Mouse (Mus musculus): ENCODE measurements around the gene Eif5b. TPM values are rescaled to one million over a fixed set of nuclear protein-coding genes. Genes with fewer than 3 reads are reported as not detected.
"Not testable (repeated sequence)": the region's sequence is repeated elsewhere in the genome, so short reads cannot be mapped to it uniquely, and the experiment has no call there.

The Eif5b gene
- polyA plus RNA-seq, 1 experiment from 2014 or later: 14.2 TPM

GRCm38 (mm10) chr1:38055176-38055575 is 57.4 kb downstream of the Eif5b start:
- WGBS (ENCODE audit: insufficient replicate concordance): 90% methylated on average over 5 of the region's 5 CpGs
- Histone ChIP-seq H3K27me3 (no peaks in the 10 kb centered on the region), H3K4me1 (replicated peaks) (no peaks in the 10 kb centered on the region), H3K4me3 (replicated peaks) (no peak overlapping the region), H3K9ac (no peak overlapping the region), H3K4me2 (no peak overlapping the region), H3K9me3 (replicated peaks) (no peaks in the 10 kb centered on the region), H3K36me3 (replicated peaks) (peaks cover 92% of the 10 kb centered on the region), H3K27ac (replicated peaks) (no peak overlapping the region)
- no peak for ATAC-seq (ENCODE audit: insufficient read depth)

DNA sequence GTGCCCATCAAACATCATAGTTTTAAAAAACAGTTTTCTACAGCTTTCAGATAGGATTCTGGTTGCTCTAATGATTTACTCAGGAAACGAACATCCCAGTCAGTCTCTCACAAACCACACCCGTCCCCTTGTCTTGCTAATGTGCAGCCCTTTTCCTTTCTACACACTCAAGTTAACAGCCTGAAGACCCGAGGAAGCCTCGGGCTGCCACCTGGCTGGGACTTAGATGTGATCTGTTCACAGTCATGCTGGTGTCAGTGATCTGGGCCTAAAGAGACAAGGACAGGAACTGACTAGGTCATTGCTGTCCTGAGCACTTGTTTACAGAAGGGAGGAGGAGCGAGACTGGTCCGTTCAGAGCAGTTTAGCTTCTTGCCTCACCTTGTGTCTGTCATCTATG is 60.6 kb downstream of the Eif5b start:
- no peaks in the 10 kb centered on the region for H3K9me3 ChIP-seq (replicated peaks)

DNA sequence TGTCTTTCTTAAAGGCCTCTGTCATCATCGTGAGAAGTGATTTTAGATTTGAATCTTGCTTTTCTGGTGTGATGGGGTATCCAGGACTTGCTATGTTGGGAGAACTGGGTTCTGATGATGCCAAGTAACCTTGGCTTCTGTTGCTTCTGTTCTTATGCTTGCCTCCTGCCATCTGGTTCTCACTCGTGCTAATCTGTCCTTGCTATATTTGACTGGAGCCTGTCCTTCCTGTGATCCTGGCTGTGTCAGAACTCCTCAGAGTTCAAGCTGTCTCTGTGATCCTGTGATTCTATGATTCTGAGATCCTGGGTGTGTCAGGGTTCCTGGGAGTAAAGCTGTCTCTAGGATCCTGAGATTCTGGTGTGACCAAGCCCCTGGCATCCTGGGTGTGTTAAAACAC is 64.3 kb downstream of the Eif5b start:
- 80% methylated on average over 2 of the region's 2 CpGs for WGBS (ENCODE audit: insufficient replicate concordance)

More for the DNA sequence above, 60.6 kb downstream of the Eif5b start:
- 73% methylated on average over 6 of the region's 6 CpGs for WGBS (ENCODE audit: insufficient replicate concordance)
- peaks cover 85% of the 10 kb centered on the region for H3K36me3 ChIP-seq (replicated peaks)
- no peak overlapping the region for H3K4me3 ChIP-seq (replicated peaks)
- no peak overlapping the region for H3K27ac ChIP-seq (replicated peaks)
- H3K4me1 ChIP-seq (replicated peaks): no peaks in the 10 kb centered on the region
- H3K9ac ChIP-seq: no peak overlapping the region
- no peak for ATAC-seq (ENCODE audit: insufficient read depth)
- no peak overlapping the region for H3K4me2 ChIP-seq
- no peaks in the 10 kb centered on the region for H3K27me3 ChIP-seq

GRCm38 (mm10) chr1:38067276-38067675 is 69.5 kb downstream of the Eif5b start:
- Histone ChIP-seq H3K4me3 (replicated peaks) (no peak overlapping the region), H3K9me3 (replicated peaks) (no peaks in the 10 kb centered on the region), H3K27me3 (no peaks in the 10 kb centered on the region), H3K36me3 (replicated peaks) (peaks cover 74% of the 10 kb centered on the region), H3K4me2 (no peak overlapping the region), H3K4me1 (replicated peaks) (no peaks in the 10 kb centered on the region), H3K27ac (replicated peaks) (no peak overlapping the region), H3K9ac (no peak overlapping the region)
- 94% methylated on average over 10 of the region's 10 CpGs for WGBS (ENCODE audit: insufficient replicate concordance)
- no peak for ATAC-seq (ENCODE audit: insufficient read depth)

More for the DNA sequence above, 64.3 kb downstream of the Eif5b start:
- H3K27ac ChIP-seq (replicated peaks); H3K4me2 ChIP-seq; H3K9me3 ChIP-seq (replicated peaks); ATAC-seq (ENCODE audit: insufficient read depth); H3K4me3 ChIP-seq (replicated peaks); H3K27me3 ChIP-seq; H3K9ac ChIP-seq; H3K4me1 ChIP-seq (replicated peaks): not testable (repeated sequence)
- H3K36me3 ChIP-seq (replicated peaks): peaks cover 78% of the 10 kb centered on the region

DNA sequence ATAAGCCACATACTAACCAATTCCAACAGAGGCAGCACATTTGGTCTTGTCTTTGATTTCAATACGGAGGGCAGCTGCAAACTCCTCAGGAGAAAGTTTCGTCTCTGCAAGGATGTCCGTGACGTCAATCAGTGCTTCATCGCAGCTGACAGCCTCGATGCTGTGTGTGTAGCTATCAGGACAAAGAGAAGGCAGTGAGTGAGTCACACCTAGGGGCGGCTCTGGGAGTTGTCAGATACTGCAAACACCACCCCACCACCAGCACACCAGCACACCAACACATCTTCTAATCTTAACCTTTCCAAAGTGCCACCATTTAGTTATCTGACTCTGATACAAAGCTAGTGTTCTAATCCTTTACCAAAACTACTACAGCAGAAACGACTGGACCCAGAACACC is 73.5 kb downstream of the Eif5b start:
- Histone ChIP-seq H3K4me3 (replicated peaks) (no peak overlapping the region), H3K9me3 (replicated peaks) (no peaks in the 10 kb centered on the region), H3K36me3 (replicated peaks) (peaks cover 71% of the 10 kb centered on the region), H3K9ac (no peak overlapping the region), H3K4me1 (replicated peaks) (no peaks in the 10 kb centered on the region), H3K27ac (replicated peaks) (no peak overlapping the region), H3K27me3 (no peaks in the 10 kb centered on the region), H3K4me2 (no peak overlapping the region)
- no peak; the same call in 1 of the 2 replicates for ATAC-seq (ENCODE audit: insufficient read depth)
- 58% methylated on average over 8 of the region's 8 CpGs for WGBS (ENCODE audit: insufficient replicate concordance)

- H3K4me2 ChIP-seq: no peak overlapping the region
- H3K9me3 ChIP-seq (replicated peaks): no peaks in the 10 kb centered on the region
- H3K4me3 ChIP-seq (replicated peaks): no peak overlapping the region
- H3K36me3 ChIP-seq (replicated peaks): peaks cover 58% of the 10 kb centered on the region
- WGBS (ENCODE audit: insufficient replicate concordance): 64% methylated on average over 8 of the region's 8 CpGs
- H3K27ac ChIP-seq (replicated peaks): no peak overlapping the region
- no peaks in the 10 kb centered on the region for H3K4me1 ChIP-seq (replicated peaks)
- H3K9ac ChIP-seq: no peak overlapping the region
- ATAC-seq (ENCODE audit: insufficient read depth): no peak
- no peaks in the 10 kb centered on the region for H3K27me3 ChIP-seq
Observed at GRCm38 (mm10) chr1:38081316-38081715, 83.5 kb downstream of the Eif5b start.

DNA sequence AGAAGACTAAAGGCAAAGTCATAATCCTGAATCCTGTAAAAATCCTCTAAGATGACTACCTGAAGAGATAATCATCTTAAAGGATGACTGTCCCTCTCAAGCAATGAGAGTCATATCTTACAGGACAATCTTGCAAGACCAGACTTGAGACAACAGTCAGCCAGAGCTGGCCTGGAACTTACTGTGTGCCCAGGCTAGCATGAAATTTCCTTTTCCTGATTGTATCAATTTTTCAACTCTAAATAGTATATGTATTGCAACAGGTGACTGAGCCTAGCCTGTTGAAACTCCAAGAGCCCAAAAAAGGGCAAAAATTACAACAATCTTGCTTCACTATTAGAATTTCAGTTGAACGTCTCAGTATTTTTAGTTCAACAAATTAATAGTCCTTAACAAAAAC is 105.4 kb downstream of the Eif5b start:
- peaks cover 22% of the 10 kb centered on the region for H3K36me3 ChIP-seq (replicated peaks)

GRCm38 (mm10) chr1:38103813-38104212 is 106.0 kb downstream of the Eif5b start:
- H3K9ac ChIP-seq: no peak overlapping the region
- no peaks in the 10 kb centered on the region for H3K27me3 ChIP-seq
- no peaks in the 10 kb centered on the region for H3K4me1 ChIP-seq (replicated peaks)
- H3K36me3 ChIP-seq (replicated peaks): peaks cover 18% of the 10 kb centered on the region
- H3K4me3 ChIP-seq (replicated peaks): no peak overlapping the region
- no peaks in the 10 kb centered on the region for H3K9me3 ChIP-seq (replicated peaks)
- no peak for ATAC-seq (ENCODE audit: insufficient read depth)
- WGBS (ENCODE audit: insufficient replicate concordance): 71% methylated on average over 3 of the region's 3 CpGs
- H3K4me2 ChIP-seq: no peak overlapping the region
- H3K27ac ChIP-seq (replicated peaks): no peak overlapping the region

More for the DNA sequence above, 105.4 kb downstream of the Eif5b start:
- Histone ChIP-seq H3K9me3 (replicated peaks) (no peaks in the 10 kb centered on the region), H3K4me1 (replicated peaks) (no peaks in the 10 kb centered on the region), H3K4me3 (replicated peaks) (no peak overlapping the region), H3K4me2 (no peak overlapping the region), H3K27ac (replicated peaks) (no peak overlapping the region), H3K27me3 (no peaks in the 10 kb centered on the region), H3K9ac (no peak overlapping the region)
- ATAC-seq (ENCODE audit: insufficient read depth): no peak
- WGBS (ENCODE audit: insufficient replicate concordance): 76% methylated on average over 1 of the region's 1 CpGs

Other genes with a start within 250 kb of the Eif5b start
- 1.2 and 1.3 TPM in 2 replicates for gene Tsga10, start 131.6 kb upstream of the Eif5b start, polyA plus RNA-seq (2015; fragmentation: Nextera tagmentation; extraction: Ambion mirVana)
- gene Lipt1, start 126.3 kb upstream of the Eif5b start, polyA plus RNA-seq (2015; fragmentation: Nextera tagmentation; extraction: Ambion mirVana): 4.0 and 4.4 TPM in 2 replicates
- gene Mitd1, start 107.6 kb upstream of the Eif5b start, polyA plus RNA-seq (2015; fragmentation: Nextera tagmentation; extraction: Ambion mirVana): 9.7 and 12.6 TPM in 2 replicates
- 117 and 139 TPM in 2 replicates for gene Mrpl30, start 107.5 kb upstream of the Eif5b start, polyA plus RNA-seq (2015; fragmentation: Nextera tagmentation; extraction: Ambion mirVana)
- gene Lyg2, start 81.5 kb upstream of the Eif5b start, polyA plus RNA-seq (2015; fragmentation: Nextera tagmentation; extraction: Ambion mirVana): not detected in 2 replicates
- gene Lyg1, start 40.3 kb upstream of the Eif5b start, polyA plus RNA-seq (2015; fragmentation: Nextera tagmentation; extraction: Ambion mirVana): not detected in 2 replicates
- 58.6 and 60.3 TPM in 2 replicates for gene Txndc9, start 117 bp upstream of the Eif5b start, polyA plus RNA-seq (2015; fragmentation: Nextera tagmentation; extraction: Ambion mirVana)
- gene Rev1, start 131.8 kb downstream of the Eif5b start, polyA plus RNA-seq (2015; fragmentation: Nextera tagmentation; extraction: Ambion mirVana): 13.3 and 17.5 TPM in 2 replicates

All from liver, embryonic 15.5 days (tissue).